Mouse (Mus musculus) liver, embryonic 13.5 days (tissue): ENCODE data around the gene Zswim5. TPM values are rescaled to one million over a fixed set of nuclear protein-coding genes. Genes with fewer than 3 reads are reported as not detected.

Experiments
- ATAC-seq: fragments of 200-750 bp; cut with Nextera tagmentation; 2 replicates; pipeline ENCODE4 v1.8.0; 2017; ENCODE audit warnings: low read depth, mild to moderate bottlenecking, moderate number of reproducible peaks, moderate library complexity
- DNase-seq: peaks from one replicate; pipeline ENCODE4 v3.0.0; 2022
- H3K27ac ChIP-seq: fragments of 300-500 bp; sonication (generic); 2 replicates; pipeline ENCODE4 v1.5.1; 2015; ENCODE audit warnings: moderate library complexity, mild to moderate bottlenecking, inconsistent platforms
- H3K27me3 ChIP-seq: fragments of 300-500 bp; sonication (generic); 2 replicates; pipeline ENCODE4 v1.6.1; 2015; ENCODE audit warnings: mild to moderate bottlenecking, inconsistent platforms
- H3K36me3 ChIP-seq: fragments of 300-500 bp; sonication (generic); 2 replicates; pipeline ENCODE4 v1.6.1; 2015; ENCODE audit warnings: mild to moderate bottlenecking, inconsistent platforms
- H3K4me1 ChIP-seq: fragments of 300-500 bp; sonication (generic); replicated peaks from 2 replicates; pipeline ENCODE4 v1.6.1; 2015; ENCODE audit warnings: inconsistent platforms
- H3K4me2 ChIP-seq: fragments of 300-500 bp; sonication (generic); 2 replicates; pipeline ENCODE4 v1.6.1; 2015; ENCODE audit warnings: inconsistent platforms, mild to moderate bottlenecking, moderate library complexity
- H3K4me3 ChIP-seq: fragments of 300-500 bp; sonication (generic); replicated peaks from 2 replicates; pipeline ENCODE4 v1.5.1; 2015; ENCODE audit warnings: mild to moderate bottlenecking, inconsistent platforms
- H3K9ac ChIP-seq: fragments of 300-500 bp; sonication (generic); 2 replicates; pipeline ENCODE4 v1.6.1; 2015; ENCODE audit warnings: mild to moderate bottlenecking, inconsistent platforms
- H3K9me3 ChIP-seq: fragments of 300-500 bp; sonication (generic); replicated peaks from 2 replicates; pipeline ENCODE4 v1.6.1; 2016; ENCODE audit warnings: inconsistent platforms
- WGBS: fragments of 180-500 bp; shearing (Covaris S2); methylation state at CpG from one replicate; pipeline ENCODE4 v1.1.7; 2015; ENCODE audit not compliant: insufficient replicate concordance; 5-methylcytosine and 5-hydroxymethylcytosine counted together
- polyA plus RNA-seq: library from polyadenylated mRNA; unstranded; fragments of >200 nt; fragmentation: Nextera tagmentation; extraction: Ambion mirVana; gene quantifications from 2 replicates; pipeline ENCODE4 v1.2.1, GENCODE M21; 2015

Zswim5 gene
- polyA plus RNA-seq, 1 experiment from 2014 or later: 0.06 TPM

- no peaks in the 10 kb centered on the region for H3K36me3 ChIP-seq
- no peak for DNase-seq
- no peaks in the 10 kb centered on the region for H3K27me3 ChIP-seq
- no peaks in the 10 kb centered on the region for H3K4me1 ChIP-seq
- H3K27ac ChIP-seq: no peak overlapping the region
- no peak overlapping the region for H3K4me3 ChIP-seq
- no peaks in the 10 kb centered on the region for H3K9me3 ChIP-seq
- no peak overlapping the region for H3K4me2 ChIP-seq
- no peak for ATAC-seq
- WGBS: 39% methylated on average over 2 of the region's 2 CpGs
- H3K9ac ChIP-seq: no peak overlapping the region
These were observed 36.1 kb downstream of the Zswim5 start for GRCm38 (mm10) chr4:116913318-116913717.

- ATAC-seq (no peak), DNase-seq (no peak)
- Histone ChIP-seq H3K4me2 (no peak overlapping the region), H3K36me3 (no peaks in the 10 kb centered on the region), H3K4me1 (no peaks in the 10 kb centered on the region), H3K9ac (no peak overlapping the region), H3K4me3 (no peak overlapping the region), H3K9me3 (no peaks in the 10 kb centered on the region), H3K27ac (no peak overlapping the region), H3K27me3 (no peaks in the 10 kb centered on the region)
- 41% methylated on average over 4 of the region's 4 CpGs for WGBS
These were observed 51.0 kb downstream of the Zswim5 start for GRCm38 (mm10) chr4:116928006-116928651.

GRCm38 (mm10) chr4:116939585-116939984, 62.4 kb downstream of the Zswim5 start:
- Histone ChIP-seq H3K27ac (no peak overlapping the region), H3K9ac (no peak overlapping the region), H3K36me3 (no peaks in the 10 kb centered on the region), H3K4me1 (no peaks in the 10 kb centered on the region), H3K4me3 (no peak overlapping the region), H3K27me3 (no peaks in the 10 kb centered on the region), H3K9me3 (no peaks in the 10 kb centered on the region), H3K4me2 (no peak overlapping the region)
- ATAC-seq (no peak), DNase-seq (no peak)
- 67% methylated on average over 4 of the region's 4 CpGs for WGBS

- 53% methylated on average over 2 of the region's 2 CpGs for whole genome bisulfite sequencing
- Histone ChIP-seq H3K36me3 (no peaks in the 10 kb centered on the region), H3K4me3 (no peak overlapping the region), H3K4me2 (no peak overlapping the region), H3K9ac (no peak overlapping the region), H3K27me3 (no peaks in the 10 kb centered on the region), H3K4me1 (no peaks in the 10 kb centered on the region), H3K27ac (no peak overlapping the region), H3K9me3 (no peaks in the 10 kb centered on the region)
- no peak for DNase-seq
- ATAC-seq: no peak
These were observed 65.5 kb downstream of the Zswim5 start for GRCm38 (mm10) chr4:116942695-116943094.

GRCm38 (mm10) chr4:116944055-116944454, 66.9 kb downstream of the Zswim5 start:
- Histone ChIP-seq H3K4me2 (no peak overlapping the region), H3K4me1 (no peaks in the 10 kb centered on the region), H3K4me3 (no peak overlapping the region), H3K9ac (no peak overlapping the region), H3K9me3 (no peaks in the 10 kb centered on the region), H3K27ac (no peak overlapping the region), H3K27me3 (no peaks in the 10 kb centered on the region), H3K36me3 (no peaks in the 10 kb centered on the region)
- no peak for DNase-seq
- 59% methylated on average over 5 of the region's 5 CpGs for WGBS
- ATAC-seq: no peak

GRCm38 (mm10) chr4:116951642-116952041, 74.5 kb downstream of the Zswim5 start:
- Histone ChIP-seq H3K4me1 (no peaks in the 10 kb centered on the region), H3K36me3 (no peaks in the 10 kb centered on the region), H3K4me3 (no peak overlapping the region), H3K4me2 (no peak overlapping the region), H3K9me3 (no peaks in the 10 kb centered on the region), H3K27me3 (no peaks in the 10 kb centered on the region), H3K9ac (no peak overlapping the region), H3K27ac (no peak overlapping the region)
- ATAC-seq (no peak), DNase-seq (no peak)
- 29% methylated on average over 1 of the region's 1 CpGs for WGBS

- ATAC-seq (no peak), DNase-seq (no peak)
- Histone ChIP-seq H3K27me3 (no peaks in the 10 kb centered on the region), H3K9me3 (no peaks in the 10 kb centered on the region), H3K36me3 (no peaks in the 10 kb centered on the region), H3K27ac (no peak overlapping the region), H3K4me1 (no peaks in the 10 kb centered on the region), H3K9ac (no peak overlapping the region), H3K4me2 (no peak overlapping the region), H3K4me3 (no peak overlapping the region)
- WGBS: 72% methylated on average over 7 of the region's 7 CpGs
These were observed 77.8 kb downstream of the Zswim5 start for GRCm38 (mm10) chr4:116954951-116955350.

- Histone ChIP-seq H3K27me3 (no peaks in the 10 kb centered on the region), H3K27ac (no peak overlapping the region), H3K4me2 (no peak overlapping the region), H3K36me3 (no peaks in the 10 kb centered on the region), H3K9me3 (no peaks in the 10 kb centered on the region), H3K4me1 (no peaks in the 10 kb centered on the region), H3K9ac (no peak overlapping the region), H3K4me3 (no peak overlapping the region)
- 36% methylated on average over 2 of the region's 2 CpGs for WGBS
- ATAC-seq: no peak
- DNase-seq: no peak
These were observed 99.3 kb downstream of the Zswim5 start for GRCm38 (mm10) chr4:116976503-116976902.

GRCm38 (mm10) chr4:116985681-116986080, 108.5 kb downstream of the Zswim5 start:
- H3K36me3 ChIP-seq: peaks cover 25% of the 10 kb centered on the region
- DNase-seq (no peak), ATAC-seq (no peak)
- WGBS: 79% methylated on average over 7 of the region's 7 CpGs
- H3K4me3 ChIP-seq: no peak overlapping the region
- H3K27ac ChIP-seq: no peak overlapping the region
- no peak overlapping the region for H3K9ac ChIP-seq
- H3K4me2 ChIP-seq: no peak overlapping the region
- H3K4me1 ChIP-seq: peaks cover 12% of the 10 kb centered on the region
- no peaks in the 10 kb centered on the region for H3K27me3 ChIP-seq
- H3K9me3 ChIP-seq: no peaks in the 10 kb centered on the region

GRCm38 (mm10) chr4:116986400-116987121, 109.4 kb downstream of the Zswim5 start:
- H3K4me3 ChIP-seq: no peak overlapping the region
- H3K4me2 ChIP-seq: no peak overlapping the region
- peaks cover 34% of the 10 kb centered on the region for H3K36me3 ChIP-seq
- ATAC-seq: peak; percentile 68
- no peaks in the 10 kb centered on the region for H3K9me3 ChIP-seq
- H3K27me3 ChIP-seq: no peaks in the 10 kb centered on the region
- H3K4me1 ChIP-seq: peaks cover 21% of the 10 kb centered on the region
- DNase-seq: peak; percentile 37
- WGBS: 63% methylated on average over 17 of the region's 17 CpGs
- no peak overlapping the region for H3K27ac ChIP-seq
- H3K9ac ChIP-seq: no peak overlapping the region

- Histone ChIP-seq H3K9ac (no peak overlapping the region), H3K27me3 (no peaks in the 10 kb centered on the region), H3K4me3 (no peak overlapping the region), H3K9me3 (no peaks in the 10 kb centered on the region), H3K4me1 (peaks cover 26% of the 10 kb centered on the region), H3K4me2 (no peak overlapping the region), H3K27ac (no peak overlapping the region), H3K36me3 (peaks cover 39% of the 10 kb centered on the region)
- DNase-seq (no peak), ATAC-seq (no peak)
- WGBS: 74% methylated on average over 5 of the region's 5 CpGs
These were observed 109.9 kb downstream of the Zswim5 start for GRCm38 (mm10) chr4:116987122-116987456.

- Histone ChIP-seq H3K9me3 (no peaks in the 10 kb centered on the region), H3K27ac (no peak overlapping the region), H3K4me2 (no peak overlapping the region), H3K27me3 (no peaks in the 10 kb centered on the region), H3K9ac (no peak overlapping the region), H3K4me1 (peaks cover 41% of the 10 kb centered on the region), H3K36me3 (peaks cover 51% of the 10 kb centered on the region), H3K4me3 (no peak overlapping the region)
- ATAC-seq: no peak
- no peak for DNase-seq
- WGBS: 83% methylated on average over 6 of the region's 6 CpGs
These were observed 112.6 kb downstream of the Zswim5 start for GRCm38 (mm10) chr4:116989731-116990130.
